Mouse (Mus musculus) testis, postnatal 14 days (tissue): ENCODE data around the gene Ubtf.
A peak's percentile ranks its signal among the peaks of the same experiment; 100 is the strongest.

Experiments used
- DNase-seq: peaks from one replicate; pipeline ENCODE4 v3.0.0; 2021; ENCODE audit warnings: low spot score

Ubtf gene

DNA sequence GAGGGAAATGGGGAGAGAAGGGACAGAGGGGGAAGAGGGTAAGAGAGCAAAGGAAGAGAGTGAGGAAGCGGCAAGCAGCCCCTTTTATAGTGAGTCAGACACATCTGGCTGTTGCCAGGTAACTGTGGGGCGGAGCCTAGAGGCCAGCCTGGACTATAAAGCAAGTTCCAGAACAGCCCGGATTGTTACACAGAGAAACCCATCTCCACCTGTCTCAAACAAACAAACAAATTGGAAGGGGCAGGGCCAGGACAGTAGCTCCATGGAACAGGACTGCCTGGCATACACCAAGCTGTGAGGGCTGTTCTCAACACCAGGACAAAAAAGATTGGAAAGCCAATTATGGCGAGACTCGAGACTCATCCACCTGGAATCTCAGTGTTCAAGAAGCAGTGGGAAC, 27.4 kb upstream of the Ubtf start:
- DNase-seq: no peak

GRCm38 (mm10) chr11:102344458-102344857, 24.9 kb upstream of the Ubtf start:
- no peak for DNase-seq

GRCm38 (mm10) chr11:102342742-102343141, 23.2 kb upstream of the Ubtf start:
- no peak for DNase-seq

DNA sequence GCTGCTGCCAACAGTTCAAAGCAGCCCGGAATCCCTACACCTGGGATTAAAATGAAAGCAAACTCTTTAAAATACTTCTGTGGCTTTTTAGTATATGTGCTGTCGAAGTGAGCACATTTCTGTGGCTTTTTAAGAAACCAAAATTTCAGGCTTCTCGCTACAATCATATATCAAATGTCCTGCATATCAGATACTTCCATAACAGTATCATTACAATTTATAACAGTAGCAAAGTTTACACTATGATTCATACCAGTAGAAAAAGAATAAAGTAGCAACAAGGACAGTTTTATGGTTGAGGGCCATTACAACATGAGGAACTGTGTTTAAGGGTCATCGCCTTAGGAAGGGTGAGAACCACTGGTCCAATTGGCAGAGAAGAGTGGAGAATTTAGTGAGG, 21.6 kb upstream of the Ubtf start:
- no peak for DNase-seq

- peak; percentile 39 for DNase-seq
These were observed 20.1 kb upstream of the Ubtf start for GRCm38 (mm10) chr11:102339624-102340023.

DNA sequence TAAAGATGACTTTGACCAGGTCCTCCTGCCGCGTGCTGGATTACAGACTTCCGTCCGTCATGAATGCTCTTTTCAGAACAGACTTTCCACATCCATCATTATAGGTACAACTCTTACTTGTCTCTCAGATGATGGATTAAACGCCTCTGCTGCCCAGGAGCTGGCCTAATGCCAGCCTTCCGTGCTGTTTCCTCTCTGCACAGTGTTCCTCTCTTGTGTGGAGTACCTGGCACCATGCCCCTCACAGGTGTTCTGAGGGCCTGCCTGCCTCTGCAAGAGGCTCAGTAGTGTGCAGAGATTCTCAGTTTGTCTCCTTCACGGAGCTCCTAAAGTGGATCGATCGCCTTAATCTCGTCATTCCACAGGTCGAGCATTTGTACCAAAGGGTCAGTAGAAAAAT, 19.7 kb upstream of the Ubtf start:
- peak; percentile 36 for DNase-seq

DNA sequence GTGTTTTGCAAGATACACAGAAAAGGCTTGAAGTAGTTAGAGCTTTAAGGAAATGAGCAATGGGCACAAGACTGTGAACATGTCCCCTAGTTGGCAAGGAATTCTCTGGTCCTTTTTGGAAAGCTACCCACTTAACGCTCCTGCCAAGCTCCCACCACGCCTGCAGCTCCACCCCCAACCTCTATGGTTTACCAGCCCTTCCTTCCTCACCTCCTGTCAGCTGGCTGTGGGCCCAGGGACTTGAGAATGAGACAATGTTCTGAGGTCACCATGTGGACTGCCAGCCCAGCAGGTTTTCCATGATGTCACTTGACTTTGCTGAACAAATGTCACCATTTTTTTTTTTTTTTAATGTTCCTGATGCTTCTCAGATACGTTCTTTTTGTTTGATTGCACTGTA, 19.0 kb upstream of the Ubtf start:
- peak; percentile 37 for DNase-seq

DNA sequence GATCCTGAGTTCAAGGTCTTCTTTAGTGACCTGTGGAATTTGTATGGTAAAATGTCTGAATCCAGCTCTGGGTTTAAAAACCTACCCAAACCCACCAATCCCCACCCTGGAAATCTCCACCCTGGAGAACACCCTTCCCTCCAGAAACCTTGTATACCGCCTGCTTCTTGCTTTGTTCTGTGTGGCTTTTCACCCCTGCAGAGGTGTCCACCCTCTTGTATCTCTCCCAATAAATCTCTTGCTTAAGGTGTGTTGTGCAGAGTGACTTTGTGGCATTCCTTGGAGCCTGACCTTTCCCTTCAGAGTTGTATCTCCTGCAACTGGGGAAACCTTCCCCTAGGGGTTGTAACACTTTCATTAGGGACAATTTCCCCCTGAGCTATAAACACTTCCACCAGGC, 18.4 kb upstream of the Ubtf start:
- DNase-seq: no peak

- DNase-seq: no peak
These were observed 16.6 kb upstream of the Ubtf start for GRCm38 (mm10) chr11:102336191-102336590.

GRCm38 (mm10) chr11:102334973-102335700, 15.6 kb upstream of the Ubtf start:
- DNase-seq: peak; percentile 71

DNA sequence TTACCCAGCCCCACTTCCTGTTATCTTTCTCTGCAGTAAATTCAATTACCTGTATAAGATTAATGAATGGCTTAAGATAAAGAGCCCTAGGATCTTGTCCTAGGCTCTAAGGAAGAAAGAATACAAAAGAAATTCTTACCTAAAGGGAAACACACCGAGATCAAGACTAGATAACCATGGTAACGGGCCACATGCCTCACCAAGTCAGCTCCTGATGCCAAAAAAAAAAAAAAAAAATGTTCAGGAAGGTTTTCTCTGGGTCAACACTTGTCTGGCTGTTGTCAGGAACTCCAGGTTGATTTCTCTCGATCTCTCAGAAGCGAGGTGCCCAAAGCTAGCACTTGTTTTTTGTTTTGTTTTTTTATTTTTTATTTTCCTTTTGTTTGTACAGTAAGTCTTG, 14.5 kb upstream of the Ubtf start:
- no peak for DNase-seq

DNA sequence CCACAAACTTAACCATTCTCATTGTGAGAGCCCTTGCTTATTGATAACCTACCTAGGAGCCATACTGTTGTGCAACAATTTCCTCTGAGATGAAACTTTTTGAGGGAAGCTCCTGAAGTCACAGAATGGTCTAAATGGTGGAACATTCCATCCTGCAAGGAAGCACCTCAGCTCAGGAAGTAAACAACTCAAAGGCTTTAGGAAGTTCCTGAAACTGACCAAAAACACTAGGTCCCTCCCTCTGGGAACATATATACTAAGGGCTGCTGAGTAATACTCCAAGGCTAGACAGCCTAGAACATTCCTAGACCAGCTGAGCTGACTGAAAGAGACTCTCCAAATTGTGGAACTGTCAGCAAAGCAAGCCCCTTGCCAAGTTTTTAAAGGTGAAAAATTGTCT, 13.5 kb upstream of the Ubtf start:
- DNase-seq: no peak

- no peak for DNase-seq
These were observed 12.3 kb upstream of the Ubtf start for GRCm38 (mm10) chr11:102331806-102332205.

DNA sequence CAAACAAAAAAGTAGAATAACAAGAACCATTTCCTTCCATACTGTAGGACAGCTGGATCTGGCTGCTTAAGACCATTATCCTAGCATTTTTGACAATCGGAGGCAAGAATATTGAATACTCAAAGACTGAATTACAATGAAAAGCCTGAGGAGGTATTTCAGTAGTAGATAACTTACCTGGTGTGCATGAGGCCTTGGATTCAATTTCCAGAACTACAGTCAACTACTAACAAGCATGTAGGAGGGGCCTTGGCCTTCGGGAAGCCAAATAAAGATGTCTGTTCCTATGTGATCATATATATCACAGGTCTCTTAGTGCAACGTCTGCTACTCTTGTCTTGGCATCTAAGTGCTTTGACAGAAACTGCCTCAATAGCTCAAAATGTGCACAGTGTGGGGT, 10.5 kb upstream of the Ubtf start:
- DNase-seq: no peak

- DNase-seq: no peak
These were observed 10.0 kb upstream of the Ubtf start for GRCm38 (mm10) chr11:102329518-102329917.

DNA sequence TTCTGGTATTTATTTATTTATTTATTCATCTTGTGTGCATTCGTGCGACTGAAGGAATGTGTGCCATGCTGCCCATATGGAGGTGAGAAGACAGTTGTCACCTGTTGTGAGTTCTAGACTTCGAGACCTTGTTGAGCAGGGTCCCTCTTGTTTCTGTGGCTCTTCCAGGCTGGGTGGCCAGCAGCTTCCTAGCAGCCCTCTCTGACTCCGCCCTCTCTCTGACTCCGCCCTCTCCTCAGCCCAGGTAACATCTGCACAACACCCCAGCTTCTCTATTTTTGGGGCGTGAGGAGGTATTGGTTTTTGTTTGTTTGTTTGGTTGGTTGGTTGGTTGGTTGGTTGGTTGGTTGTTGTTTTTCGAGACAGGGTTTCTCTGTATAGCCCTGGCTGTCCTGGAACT, 8.3 kb upstream of the Ubtf start:
- DNase-seq: no peak

GRCm38 (mm10) chr11:102327250-102327649, 7.7 kb upstream of the Ubtf start:
- no peak for DNase-seq

- no peak for DNase-seq
These were observed 4.0 kb upstream of the Ubtf start for GRCm38 (mm10) chr11:102323516-102323915.

DNA sequence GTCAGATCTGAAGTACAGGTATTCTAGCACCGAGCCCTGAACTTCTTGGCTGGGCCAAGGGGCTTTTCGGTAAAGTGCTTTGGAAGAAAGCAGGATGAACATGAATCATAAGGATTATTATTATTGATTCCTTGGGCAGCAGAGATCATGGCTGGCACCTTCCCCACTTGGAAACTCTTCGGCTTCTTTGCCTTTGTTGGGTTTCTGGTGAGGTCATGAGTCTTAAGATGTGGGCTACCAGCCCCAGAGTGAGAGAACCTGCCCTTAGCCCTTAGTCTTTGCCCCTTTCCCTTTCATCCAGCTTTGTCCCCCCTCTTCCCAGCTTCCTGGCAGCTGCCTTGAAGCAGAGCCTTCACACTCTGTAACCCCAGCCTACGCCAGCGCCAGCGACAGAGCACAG, 2.4 kb upstream of the Ubtf start:
- DNase-seq: no peak

- DNase-seq: peak; percentile 79
These were observed 1.1 kb upstream of the Ubtf start for GRCm38 (mm10) chr11:102320686-102321005.

- peak; percentile 82 for DNase-seq
These were observed 571 bp upstream of the Ubtf start for GRCm38 (mm10) chr11:102319941-102320685.

- DNase-seq: peak; percentile 73
These were observed 749 bp downstream of the Ubtf start for GRCm38 (mm10) chr11:102318576-102319409.
